Mouse (Mus musculus) heart, adult 2 months (tissue): Measurements from ENCODE around the gene P2ry6. TPM values are rescaled to one million over a fixed set of nuclear protein-coding genes. Genes with fewer than 3 reads are reported as not detected.

Experiments used
- DNase-seq, 2 experiments: peaks; one replicate each; pipeline ENCODE4 v3.0.0; 2021
- H3K27ac ChIP-seq: fragments of 200-600 bp; 2 replicates; pipeline ENCODE4 v1.8.1; 2022
- H3K27me3 ChIP-seq: fragments of 200-500 bp; 2 replicates; pipeline ENCODE4 v1.6.1; 2012; ENCODE audit warnings: mild to moderate bottlenecking, low read length, inconsistent platforms, mixed read lengths; ENCODE audit not compliant: control insufficient read depth, insufficient read depth
- H3K36me3 ChIP-seq: fragments of 200-500 bp; 2 replicates; pipeline ENCODE4 v1.6.1; 2012; ENCODE audit warnings: low read length, inconsistent platforms; ENCODE audit not compliant: control insufficient read depth, insufficient read depth
- H3K4me1 ChIP-seq: fragments of 200-500 bp; 2 replicates; pipeline ENCODE4 v1.6.1; 2011; ENCODE audit warnings: low read length; ENCODE audit not compliant: control insufficient read depth, insufficient read depth
- H3K4me3 ChIP-seq: fragments of 200-600 bp; 2 replicates; pipeline ENCODE4 v1.8.1; 2022
- H3K79me2 ChIP-seq: fragments of 200-500 bp; replicated peaks from 2 replicates; pipeline ENCODE4 v1.6.1; 2012; ENCODE audit warnings: mild to moderate bottlenecking, inconsistent platforms, low read length, moderate library complexity, mixed read lengths; ENCODE audit not compliant: control insufficient read depth, insufficient read depth
- H3K9ac ChIP-seq: fragments of 200-500 bp; 2 replicates; pipeline ENCODE4 v1.6.1; 2012; ENCODE audit warnings: low read depth, mild to moderate bottlenecking, control low read depth, inconsistent platforms, low read length, mixed read lengths
- CTCF ChIP-seq: fragments of 200-600 bp; IDR thresholded peaks from 2 replicates; pipeline ENCODE4 v1.8.1; 2022; ENCODE audit warnings: antibody characterized with exemption, mild to moderate bottlenecking, moderate library complexity
- EP300 ChIP-seq: fragments of 200-500 bp; IDR thresholded peaks from 2 replicates; pipeline ENCODE4 v1.6.1; 2011; ENCODE audit warnings: low read depth, low read length, control low read depth; ENCODE audit not compliant: insufficient read depth
- POLR2A ChIP-seq: fragments of 200-500 bp; IDR thresholded peaks from 2 replicates; pipeline ENCODE4 v1.6.1; 2011; ENCODE audit warnings: mild to moderate bottlenecking, low read depth, low read length, control low read depth; ENCODE audit not compliant: insufficient read depth
- WGBS: fragments of 180-500 bp; shearing (Covaris S2); methylation state at CpG from one replicate; pipeline ENCODE4 v1.1.7; 2018; 5-methylcytosine and 5-hydroxymethylcytosine counted together
- intact Hi-C: fragments of 180-260 bp; cut with DNase I; formaldehyde crosslinking; loops from one replicate; pipeline ENCODE4 v1.15.1; 2025
- polyA plus RNA-seq: library from polyadenylated mRNA; depleted of rRNA; stranded (reverse); fragments of >200 nt; gene quantifications from 2 replicates; pipeline ENCODE4 v1.2.3, GENCODE M21; 2012
- total RNA-seq, 2 experiments: library from RNA; stranded (reverse); gene quantifications; 2 replicates each; pipeline ENCODE4 v1.2.3; 2021

Gene P2ry6
- total and polyA plus RNA-seq, 3 experiments: 3.6 to 11.1 (median 4.2) TPM

GRCm38 (mm10) chr7:101011681-101012367 lies 37.4 kb upstream of the P2ry6 start:
- H3K27me3 ChIP-seq: no peaks in the 10 kb centered on the region
- H3K79me2 ChIP-seq: peaks cover 2% of the 10 kb centered on the region; the same call in 1 of the 2 replicates
- intact Hi-C loops: loop anchor here (1.0 to 2.0 kb wide), 3 partner anchors 15 to 37 kb away; no protein-coding TSS in a partner anchor
- peak; percentile 91 for DNase-seq
- H3K4me1 ChIP-seq: peaks cover 14% of the 10 kb centered on the region
- H3K36me3 ChIP-seq: no peaks in the 10 kb centered on the region
- WGBS: under 1% methylated on average over 53 of the region's 53 CpGs
- H3K9ac ChIP-seq: peak overlapping the region; percentile 88
- H3K4me3 ChIP-seq: peak overlapping the region; percentile 68
- TF ChIP-seq CTCF: peak; percentile 4; the same call in 1 of the 2 replicates
- TF ChIP-seq POLR2A: peak; percentile 78
- 0 out of 2 replicates have a peak, but pooled peaks have one; percentile 19 for TF ChIP-seq EP300
- H3K27ac ChIP-seq: peak overlapping the region; percentile 87

- H3K4me3 ChIP-seq: peak overlapping the region; percentile 45
- peak overlapping the region; percentile 26 for H3K27ac ChIP-seq
- DNase-seq: peak in 1 of 2 experiments; percentile 35
- intact Hi-C loops: no loop called here
- H3K36me3 ChIP-seq: no peaks in the 10 kb centered on the region
- no peaks in the 10 kb centered on the region for H3K27me3 ChIP-seq
- H3K9ac ChIP-seq: peak overlapping the region; percentile 88
- no peak for TF ChIP-seq EP300
- no peak for TF ChIP-seq CTCF
- no peak for TF ChIP-seq POLR2A
- H3K4me1 ChIP-seq: peaks cover 15% of the 10 kb centered on the region
- H3K79me2 ChIP-seq: peaks cover 2% of the 10 kb centered on the region; the same call in 1 of the 2 replicates
- WGBS: 51% methylated on average over 3 of the region's 3 CpGs
These were observed 36.3 kb upstream of the P2ry6 start for GRCm38 (mm10) chr7:101010741-101011140.

DNA sequence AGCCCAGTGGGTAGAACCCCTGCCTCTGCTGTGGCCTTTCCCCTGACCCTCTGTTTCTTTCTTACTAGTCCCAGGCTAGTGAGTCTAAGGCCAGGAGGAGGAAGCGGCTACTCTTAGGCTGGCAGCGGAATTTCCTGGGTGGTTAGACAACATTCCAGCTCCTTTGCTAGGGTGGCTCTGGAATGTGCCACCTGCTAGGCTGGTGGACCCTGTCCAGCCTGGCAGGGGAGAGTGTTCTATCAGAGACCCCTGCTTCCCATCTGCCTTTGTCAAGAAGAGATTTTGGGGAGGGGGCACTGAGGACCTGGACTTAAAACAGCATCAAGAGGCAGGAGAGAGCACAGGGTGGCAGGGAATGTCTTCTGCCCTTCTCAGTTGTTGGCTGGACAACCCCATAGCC lies 31.8 kb upstream of the P2ry6 start:
- intact Hi-C loops: no loop called here
- Histone ChIP-seq H3K4me1 (peaks cover 33% of the 10 kb centered on the region), H3K36me3 (peaks cover 8% of the 10 kb centered on the region; the same call in 1 of the 2 replicates), H3K79me2 (peaks cover 2% of the 10 kb centered on the region; the same call in 1 of the 2 replicates), H3K9ac (no peak overlapping the region), H3K27me3 (no peaks in the 10 kb centered on the region), H3K27ac (no peak overlapping the region), H3K4me3 (no peak overlapping the region)
- WGBS: 87% methylated on average over 2 of the region's 2 CpGs
- no peak for DNase-seq
- no peak for TF ChIP-seq CTCF
- TF ChIP-seq EP300: no peak
- TF ChIP-seq POLR2A: no peak

DNA sequence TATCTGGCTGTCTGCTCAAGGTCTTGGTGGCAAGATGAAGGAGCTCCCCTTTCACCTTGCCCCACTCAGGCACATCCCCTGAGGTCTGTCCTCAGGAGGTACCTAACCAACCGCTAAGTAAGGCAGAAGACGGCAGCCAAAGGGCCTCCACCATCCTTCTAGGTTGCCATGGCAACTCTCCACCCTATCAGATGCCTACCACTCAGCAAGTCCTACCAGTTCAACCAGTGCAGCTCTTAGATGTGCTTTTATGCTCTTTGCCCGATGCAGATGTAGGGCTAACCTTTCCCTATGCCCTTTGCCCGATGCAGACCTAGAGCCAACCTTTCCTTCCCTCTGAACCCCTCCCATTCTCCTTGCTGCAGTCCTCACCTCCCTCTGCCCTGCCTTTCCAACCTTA lies 30.7 kb upstream of the P2ry6 start:
- Histone ChIP-seq H3K4me3 (no peak overlapping the region), H3K27me3 (no peaks in the 10 kb centered on the region), H3K9ac (no peak overlapping the region), H3K27ac (no peak overlapping the region), H3K79me2 (peaks cover 2% of the 10 kb centered on the region; the same call in 1 of the 2 replicates), H3K36me3 (peaks cover 8% of the 10 kb centered on the region; the same call in 1 of the 2 replicates), H3K4me1 (peaks cover 33% of the 10 kb centered on the region)
- 88% methylated on average over 4 of the region's 4 CpGs for WGBS
- peak in 1 of 2 experiments; percentile 18 for DNase-seq
- TF ChIP-seq POLR2A (no peak), EP300 (no peak), CTCF (no peak)
- intact Hi-C loops: no loop called here

- no peaks in the 10 kb centered on the region for H3K79me2 ChIP-seq
- peak; percentile 51 to 63 for DNase-seq
- no peak overlapping the region for H3K4me3 ChIP-seq
- H3K27me3 ChIP-seq: no peaks in the 10 kb centered on the region
- 64% methylated on average over 11 of the region's 11 CpGs for WGBS
- no peak for TF ChIP-seq POLR2A
- TF ChIP-seq EP300: peak; percentile 52; the same call in 1 of the 2 replicates
- no peak for TF ChIP-seq CTCF
- H3K9ac ChIP-seq: 0 out of 2 replicates have a peak overlapping the region, but pooled peaks have one; percentile 8
- peaks cover 8% of the 10 kb centered on the region; the same call in 1 of the 2 replicates for H3K36me3 ChIP-seq
- intact Hi-C loops: no loop called here
- H3K27ac ChIP-seq: peak overlapping the region; percentile 68
- H3K4me1 ChIP-seq: peaks cover 29% of the 10 kb centered on the region
These were observed 29.2 kb upstream of the P2ry6 start for GRCm38 (mm10) chr7:101003442-101004326.
